Mouse (Mus musculus): ENCODE results near the gene Acin1.

Acin1 gene

DNA sequence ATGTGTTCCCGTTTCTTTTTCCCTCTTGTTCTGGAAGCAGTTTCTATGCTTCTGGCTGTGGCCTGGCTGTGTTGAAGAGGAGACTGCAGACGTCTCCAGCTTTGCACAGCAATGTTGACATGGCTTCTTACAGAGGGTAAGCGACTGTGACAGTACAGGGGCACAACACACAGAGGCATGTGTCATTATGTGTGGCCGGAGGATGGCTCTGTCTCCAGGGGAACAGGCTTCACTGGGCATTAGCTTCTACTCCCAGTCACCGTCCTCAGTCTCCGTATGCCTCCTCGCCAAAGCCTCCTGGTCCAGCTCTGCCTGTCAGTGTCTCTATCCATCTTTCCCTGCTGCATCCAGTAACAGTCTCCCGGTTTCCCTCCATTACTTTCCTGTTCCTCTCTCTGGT lies 79.5 kb downstream of the Acin1 start:
- no peak for DNase-seq (ENCODE audit: low spot score in 2 of 2)

DNA sequence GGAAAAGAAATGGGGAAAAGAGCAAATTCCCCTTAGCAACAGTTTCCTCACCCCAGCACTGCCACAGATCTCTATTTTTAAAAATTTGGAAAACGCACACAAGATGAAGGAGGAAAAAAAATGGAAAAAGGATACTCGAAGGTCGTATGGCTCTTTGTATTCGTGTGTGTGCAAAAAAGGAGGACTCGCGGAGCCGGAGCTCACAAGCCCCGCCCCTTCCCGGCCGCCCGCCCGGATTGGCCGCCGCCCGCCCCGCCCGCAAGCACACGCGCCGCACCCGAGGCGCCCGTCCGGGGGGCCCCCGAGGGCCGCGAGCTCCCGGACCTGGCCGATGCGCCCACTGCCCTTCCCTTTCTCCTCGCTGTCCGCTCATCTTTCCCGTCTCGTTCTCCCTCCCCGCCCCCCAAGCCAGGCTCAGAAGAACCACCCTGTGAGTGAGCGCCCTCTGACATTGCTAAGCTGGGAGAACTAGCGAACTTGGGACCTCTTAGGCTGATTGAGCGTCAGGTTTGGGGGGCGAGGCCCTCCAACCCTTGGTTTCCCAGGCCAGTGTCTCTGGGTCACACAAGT lies 80.9 kb downstream of the Acin1 start, which contains the start of gene 4931414P19Rik:
4931414P19Rik (minus strand) TSS at position 242 of the 570 bp plus-strand sequence.
- peak; percentile 55 to 76 for DNase-seq (ENCODE audit: low spot score in 2 of 2)

DNA sequence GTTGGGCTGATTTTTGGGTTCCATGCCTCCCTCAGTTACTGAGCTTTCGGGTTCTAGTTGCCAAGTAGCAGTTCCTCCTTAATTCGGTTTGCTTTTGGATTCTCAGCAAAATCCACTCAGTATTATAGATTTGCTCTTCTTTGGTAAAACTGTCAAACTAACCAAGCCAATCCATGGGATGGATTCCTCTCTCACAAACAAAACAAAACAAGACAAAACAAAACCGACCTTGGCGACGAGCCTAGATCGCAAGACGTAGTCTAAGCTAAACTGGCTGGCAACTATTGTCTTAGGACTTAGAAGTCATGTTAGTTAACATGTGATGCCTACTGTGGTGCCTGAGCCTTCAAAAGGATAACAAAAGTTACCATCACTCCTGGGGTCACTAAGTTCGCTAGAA lies 83.0 kb downstream of the Acin1 start:
- no peak for DNase-seq (ENCODE audit: low spot score in 2 of 2)

DNA sequence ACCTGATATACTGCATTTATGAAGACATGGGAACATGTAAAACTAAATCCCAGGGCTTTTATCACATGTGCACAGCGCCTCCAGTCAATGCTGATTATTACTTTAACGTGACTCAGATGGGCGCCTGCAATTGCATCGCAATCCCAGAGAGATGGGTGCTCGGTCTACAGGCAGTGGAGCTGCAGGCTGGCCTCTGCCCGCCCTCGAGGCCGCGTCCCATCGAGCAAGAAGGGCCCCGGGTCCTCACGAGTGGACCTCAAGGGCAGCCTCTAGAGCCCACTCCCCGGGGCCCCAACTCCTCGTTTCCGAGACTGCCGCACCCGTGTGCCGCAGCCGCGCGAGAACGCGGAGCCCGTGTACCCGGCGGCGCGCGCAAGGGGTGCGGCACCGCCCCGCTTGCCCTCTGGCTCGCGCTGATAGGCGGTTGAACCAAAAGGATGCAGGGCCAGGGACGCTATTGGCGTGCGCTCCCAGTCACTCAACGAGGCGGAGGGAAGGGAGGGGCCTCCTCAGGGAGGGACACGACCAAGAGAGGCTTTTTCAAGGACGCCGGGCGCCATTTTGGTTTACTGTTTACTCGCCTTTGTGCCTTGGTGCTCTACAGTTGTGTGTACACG lies 83.6 kb downstream of the Acin1 start:
- peak; percentile 89 to 96 for DNase-seq (ENCODE audit: low spot score in 2 of 2)

- DNase-seq (ENCODE audit: low spot score in 2 of 2), result no peak
These were observed 84.1 kb downstream of the Acin1 start for GRCm38 (mm10) chr14:54602613-54603012.

GRCm38 (mm10) chr14:54601601-54602000 lies 85.1 kb downstream of the Acin1 start:
- no peak for DNase-seq (ENCODE audit: low spot score in 2 of 2)

- DNase-seq (ENCODE audit: low spot score in 2 of 2), result no peak
These were observed 89.6 kb downstream of the Acin1 start for GRCm38 (mm10) chr14:54597084-54597483.

- no peak for DNase-seq (ENCODE audit: low spot score in 2 of 2)
These were observed 91.9 kb downstream of the Acin1 start for GRCm38 (mm10) chr14:54594631-54595414.

- no peak for DNase-seq (ENCODE audit: low spot score in 2 of 2)
These were observed 92.7 kb downstream of the Acin1 start for GRCm38 (mm10) chr14:54594055-54594454.

GRCm38 (mm10) chr14:54592319-54592934 lies 94.3 kb downstream of the Acin1 start:
- DNase-seq (ENCODE audit: low spot score in 2 of 2), result no peak
